8 mouse cellular contexts compared by ENCODE assay signal in genomic region chr3:89772968-89773709, GRCm38 (mm10). TPM values are rescaled to one million over a fixed set of nuclear protein-coding genes. Genes with fewer than 3 reads are reported as not detected.
DNase-seq lines count a peak whose midpoint lies in the region; ATAC-seq and TF ChIP-seq lines count a peak whose summit lies in the region.

TSS of gene Ube2q1 (plus strand) at chr3:89773616.

- DNase-seq in forebrain, embryonic 14.5 days (ENCODE audit: low spot score) = peak; percentile 97
- peak; percentile 96 for DNase-seq in heart, postnatal 14 days
- DNase-seq in layer of hippocampus, adult 11-12 months (ENCODE audit: low spot score) = peak; percentile 99
- DNase-seq in lung, adult 18-20 months = peak; percentile 95 to 96
- peak; percentile 97 for DNase-seq in testis, postnatal 14 days (ENCODE audit: low spot score)

- no peaks in the 10 kb centered on the region for H3K27me3 ChIP-seq in ES-Bruce4 (ENCODE audit: control insufficient read depth, insufficient read depth, low read length, poor library complexity, severe bottlenecking)
- no peaks in the 10 kb centered on the region for H3K27me3 ChIP-seq in forebrain, embryonic 14.5 days (replicated peaks; ENCODE audit: control insufficient read depth, insufficient read depth, low read length)
- H3K27me3 ChIP-seq in neural tube, embryonic 15.5 days (replicated peaks) = no peaks in the 10 kb centered on the region

- no peak for TF ChIP-seq POLR2A in ES-Bruce4 (IDR thresholded peaks at IDR 0.05; ENCODE audit: insufficient read depth, low read length)

- peak within 1 kb of the TSS; percentile 39 for H3K27ac ChIP-seq in ES-Bruce4 (ENCODE audit: insufficient read depth, low read length)
- peak within 1 kb of the TSS; percentile 94 for H3K27ac ChIP-seq in forebrain, embryonic 14.5 days (ENCODE audit: low read depth, low read length)
- peak within 1 kb of the TSS; percentile 98 for H3K27ac ChIP-seq in neural tube, embryonic 15.5 days (replicated peaks)

- peaks cover 19% of the 10 kb centered on the region for H3K36me3 ChIP-seq in ES-Bruce4 (ENCODE audit: control insufficient read depth, insufficient read depth, low read length, poor library complexity, severe bottlenecking)
- H3K36me3 ChIP-seq in forebrain, embryonic 14.5 days (ENCODE audit: control insufficient read depth, insufficient read depth, low read length) = peaks cover 24% of the 10 kb centered on the region
- H3K36me3 ChIP-seq in neural tube, embryonic 15.5 days = peaks cover 20% of the 10 kb centered on the region

- no peak for TF ChIP-seq CTCF in ES-Bruce4 (IDR thresholded peaks at IDR 0.05; ENCODE audit: low read depth, low read length)

- H3K9me3 ChIP-seq in ES-Bruce4 (replicated peaks; ENCODE audit: control insufficient read depth, insufficient read depth, low read length, poor library complexity, severe bottlenecking) = no peaks in the 10 kb centered on the region
- no peaks in the 10 kb centered on the region for H3K9me3 ChIP-seq in forebrain, embryonic 14.5 days (replicated peaks; ENCODE audit: control insufficient read depth, low read length)
- no peaks in the 10 kb centered on the region for H3K9me3 ChIP-seq in neural tube, embryonic 15.5 days (replicated peaks)

- H3K4me1 ChIP-seq in ES-Bruce4 (ENCODE audit: control insufficient read depth, insufficient read depth, low read length) = peaks cover 3% of the 10 kb centered on the region
- peaks cover 21% of the 10 kb centered on the region for H3K4me1 ChIP-seq in forebrain, embryonic 14.5 days (ENCODE audit: control insufficient read depth, insufficient read depth, low read length)
- H3K4me1 ChIP-seq in neural tube, embryonic 15.5 days = peaks cover 39% of the 10 kb centered on the region

- H3K4me2 ChIP-seq in forebrain, embryonic 14.5 days (ENCODE audit: low read length) = peak within 1 kb of the TSS; percentile 88
- peak within 1 kb of the TSS; percentile 89 for H3K4me2 ChIP-seq in neural tube, embryonic 15.5 days

- peak within 1 kb of the TSS; percentile 99 for H3K9ac ChIP-seq in ES-Bruce4 (ENCODE audit: low read depth, poor library complexity, severe bottlenecking)
- H3K9ac ChIP-seq in forebrain, embryonic 14.5 days (ENCODE audit: low read length) = peak within 1 kb of the TSS; percentile 100
- H3K9ac ChIP-seq in neural tube, embryonic 15.5 days (replicated peaks) = peak within 1 kb of the TSS; percentile 97

- TF ChIP-seq EP300 in ES-Bruce4 (IDR thresholded peaks at IDR 0.05; ENCODE audit: insufficient read depth, low read depth, low read length) = no peak; the same call in 1 of the 2 replicates

- intact Hi-C loops in heart, postnatal 14 days (cut with DNase I) = loop anchor here (1.0 to 5.0 kb wide), 3 partner anchors 39 to 261 kb away; partner anchors contain the start of gene Adar

- WGBS in forebrain, embryonic 14.5 days = 1% methylated on average over 78 of the region's 90 CpGs
- under 1% methylated on average over 67 of the region's 90 CpGs for WGBS in neural tube, embryonic 15.5 days

- ATAC-seq in cerebellum, adult (ENCODE audit: insufficient number of reproducible peaks, low FRiP score, low TSS enrichment) = peak; percentile 86
- ATAC-seq in forebrain, embryonic 14.5 days = peak; percentile 94
- ATAC-seq in neural tube, embryonic 15.5 days (ENCODE audit: low FRiP score) = peak; percentile 97

- peak within 1 kb of the TSS; percentile 98 for H3K4me3 ChIP-seq in ES-Bruce4 (ENCODE audit: low read depth, low read length)
- H3K4me3 ChIP-seq in forebrain, embryonic 14.5 days (ENCODE audit: low read depth, low read length) = peak within 1 kb of the TSS; percentile 98
- peak within 1 kb of the TSS; percentile 95 for H3K4me3 ChIP-seq in neural tube, embryonic 15.5 days (replicated peaks)

RNA-seq across cellular contexts. Expression of gene Ube2q1, which starts in this region (rescaled TPM):
- 86.8 and 104 TPM in 2 replicates for polyA plus RNA-seq in ES-Bruce4 (2011; ENCODE audit: insufficient read depth, insufficient read length, low read depth, missing spikeins)
- 18.4 and 24.9 TPM in 2 replicates for polyA plus RNA-seq in forebrain, embryonic 14.5 days (2014; fragmentation: Nextera tagmentation; extraction: Ambion mirVana)
- total RNA-seq in heart, postnatal 14 days (2021) = 10 to 100 TPM; 28.0 to 28.6 TPM
- 10.8 and 11.1 TPM in 2 replicates for polyA plus RNA-seq in neural tube, embryonic 15.5 days (2015; fragmentation: Nextera tagmentation; extraction: Ambion mirVana)

Comparison
In these comparisons a context has a peak if more than half of its experiments do, and no peak if none do; other contexts are left out.
1. Peak in every context shown above with its lines: DNase-seq, ATAC-seq, H3K4me3 ChIP-seq and H3K27ac ChIP-seq.
2. H3K27ac ChIP-seq: peak in every context shown above with its lines; median percentile 98 in neural tube, embryonic 15.5 days; 94 in forebrain, embryonic 14.5 days; 39 in ES-Bruce4.